Mouse (Mus musculus) midbrain, embryonic 13.5 days (tissue): Measurements from ENCODE around the gene Supt5. TPM values are rescaled to one million over a fixed set of nuclear protein-coding genes. Genes with fewer than 3 reads are reported as not detected.

Experiments used
- ATAC-seq: fragments of 200-750 bp; cut with Nextera tagmentation; 2 replicates; pipeline ENCODE4 v1.8.0; 2017; ENCODE audit warnings: mild to moderate bottlenecking, moderate TSS enrichment, moderate library complexity
- H3K27ac ChIP-seq: fragments of 300-500 bp; sonication (generic); 2 replicates; pipeline ENCODE4 v1.5.1; 2015; ENCODE audit warnings: inconsistent platforms, mild to moderate bottlenecking, moderate library complexity
- H3K27me3 ChIP-seq: fragments of 300-500 bp; sonication (generic); 2 replicates; pipeline ENCODE4 v1.6.1; 2015; ENCODE audit warnings: mild to moderate bottlenecking, inconsistent platforms
- H3K36me3 ChIP-seq: fragments of 300-500 bp; sonication (generic); 2 replicates; pipeline ENCODE4 v1.6.1; 2015; ENCODE audit warnings: mild to moderate bottlenecking, inconsistent platforms
- H3K4me1 ChIP-seq: fragments of 300-500 bp; sonication (generic); replicated peaks from 2 replicates; pipeline ENCODE4 v1.6.1; 2015; ENCODE audit warnings: inconsistent platforms
- H3K4me2 ChIP-seq: fragments of 300-500 bp; sonication (generic); replicated peaks from 2 replicates; pipeline ENCODE4 v1.6.1; 2015; ENCODE audit warnings: moderate library complexity, mild to moderate bottlenecking, inconsistent platforms
- H3K4me3 ChIP-seq: fragments of 300-500 bp; sonication (generic); replicated peaks from 2 replicates; pipeline ENCODE4 v1.5.1; 2015; ENCODE audit warnings: mild to moderate bottlenecking, inconsistent platforms
- H3K9ac ChIP-seq: fragments of 300-500 bp; sonication (generic); replicated peaks from 2 replicates; pipeline ENCODE4 v1.6.1; 2015; ENCODE audit warnings: mild to moderate bottlenecking, inconsistent platforms
- H3K9me3 ChIP-seq: fragments of 300-500 bp; sonication (generic); 2 replicates; pipeline ENCODE4 v1.6.1; 2016; ENCODE audit warnings: mild to moderate bottlenecking, inconsistent platforms
- WGBS: fragments of 180-500 bp; shearing (Covaris S2); methylation state at CpG from one replicate; pipeline ENCODE4 v1.1.7; 2015; 5-methylcytosine and 5-hydroxymethylcytosine counted together
- polyA plus RNA-seq: library from polyadenylated mRNA; unstranded; fragments of >200 nt; fragmentation: Nextera tagmentation; extraction: Ambion mirVana; gene quantifications from 2 replicates; pipeline ENCODE4 v1.2.1, GENCODE M21; 2015

Supt5 gene
- polyA plus RNA-seq, 1 experiment from 2014 or later, result 98.8 TPM

DNA sequence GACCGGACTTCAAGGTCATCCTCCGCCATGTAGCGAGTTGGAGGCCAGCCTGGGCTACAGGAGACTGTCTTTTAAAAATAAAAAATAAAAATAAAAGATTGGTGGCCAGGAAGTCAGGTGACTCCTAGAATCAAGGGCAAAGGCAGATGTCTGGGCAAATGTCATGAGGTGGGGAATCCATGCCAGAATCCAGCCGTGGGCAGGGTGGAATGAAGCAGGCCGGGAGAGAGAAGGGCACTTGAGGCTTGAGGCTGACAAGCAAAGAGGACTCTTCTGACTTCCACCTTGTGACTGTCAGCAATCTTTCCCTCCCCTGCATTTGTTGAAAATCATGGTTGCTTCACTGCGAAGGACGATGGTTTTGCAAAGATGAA is 60.3 kb downstream of the Supt5 start:
- no peak for ATAC-seq
- H3K27ac ChIP-seq, result peak overlapping the region; percentile 90; the same call in 1 of the 2 replicates

DNA sequence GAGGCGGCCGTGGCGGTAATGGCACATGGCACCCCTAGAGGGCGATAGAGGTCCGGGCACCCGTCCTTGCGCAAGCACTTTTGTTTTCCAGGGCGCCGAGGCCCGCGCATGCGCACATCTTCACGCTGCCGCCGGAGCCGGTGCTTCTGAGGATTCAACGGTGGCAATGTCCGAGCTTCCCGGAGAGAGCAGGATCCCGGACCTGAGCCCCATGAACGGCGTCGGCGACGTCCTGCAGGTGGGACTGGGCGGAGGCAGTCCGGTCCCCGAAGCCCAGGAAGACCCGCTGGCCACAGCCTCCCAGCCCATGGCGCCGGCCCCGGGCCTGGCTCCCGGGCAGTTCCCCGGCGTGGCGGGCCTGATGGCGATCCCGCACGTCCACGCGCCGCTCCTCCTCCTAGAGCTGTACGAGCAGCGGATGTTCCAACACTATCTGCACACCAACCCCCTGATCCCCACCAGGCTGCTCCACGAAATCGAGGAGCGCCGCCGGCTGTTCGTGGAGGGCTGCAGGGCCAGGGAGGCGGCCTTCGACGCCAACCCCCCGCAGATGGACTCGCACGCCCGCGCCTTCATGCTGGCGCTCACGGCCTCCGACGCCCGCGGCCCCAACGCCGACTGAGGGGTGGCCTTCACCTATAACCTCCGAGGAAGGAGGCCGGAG is 60.8 kb downstream of the Supt5 start, which contains the start of gene Eid2b:
Gene Eid2b, plus strand, starts transcription at position 125 of the 664 bp plus-strand sequence.
- Histone ChIP-seq H3K4me1 (peaks cover 20% of the 10 kb centered on the region), H3K9ac (peak within 1 kb of the TSS; percentile 92), H3K27me3 (no peaks in the 10 kb centered on the region), H3K36me3 (peaks cover 12% of the 10 kb centered on the region), H3K4me3 (peak within 1 kb of the TSS; percentile 69), H3K4me2 (peak within 1 kb of the TSS; percentile 80), H3K27ac (peak within 1 kb of the TSS; percentile 90), H3K9me3 (no peaks in the 10 kb centered on the region)
- WGBS, result 2% methylated on average over 68 of the region's 68 CpGs
- peak; percentile 87 for ATAC-seq

More for the DNA sequence above, 60.3 kb downstream of the Supt5 start:
- no peaks in the 10 kb centered on the region for H3K27me3 ChIP-seq
- H3K4me1 ChIP-seq, result peaks cover 20% of the 10 kb centered on the region
- peak overlapping the region; percentile 80 for H3K4me2 ChIP-seq
- H3K9me3 ChIP-seq, result no peaks in the 10 kb centered on the region
- peaks cover 7% of the 10 kb centered on the region for H3K36me3 ChIP-seq
- WGBS, result 94% methylated on average over 7 of the region's 7 CpGs
- peak overlapping the region; percentile 69 for H3K4me3 ChIP-seq
- peak overlapping the region; percentile 92 for H3K9ac ChIP-seq

DNA sequence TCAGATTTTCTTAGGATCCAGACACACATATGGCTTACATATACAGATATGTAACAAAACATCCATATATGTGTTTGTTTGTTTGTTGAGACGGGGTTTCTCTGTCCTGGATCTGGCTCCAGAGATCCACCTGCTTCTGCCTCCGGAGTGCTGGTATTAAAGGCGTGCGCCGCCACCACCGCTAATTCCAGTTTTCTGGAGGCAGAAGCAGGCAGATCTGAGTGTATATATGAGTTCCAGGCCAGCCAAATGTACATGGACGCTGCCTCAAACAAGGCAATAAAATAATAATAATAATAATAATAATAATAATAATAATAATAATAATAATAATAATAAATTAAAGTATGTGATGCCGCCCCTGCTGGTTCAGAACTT is 61.3 kb downstream of the Supt5 start:
- Histone ChIP-seq H3K4me3 (no peak overlapping the region; the same call in 1 of the 2 replicates), H3K4me1 (peaks cover 20% of the 10 kb centered on the region), H3K27me3 (no peaks in the 10 kb centered on the region), H3K9me3 (no peaks in the 10 kb centered on the region), H3K27ac (no peak overlapping the region), H3K36me3 (peaks cover 17% of the 10 kb centered on the region), H3K4me2 (no peak overlapping the region), H3K9ac (no peak overlapping the region)
- peak; percentile 43; the same call in 1 of the 2 replicates for ATAC-seq
- 53% methylated on average over 8 of the region's 8 CpGs for WGBS

DNA sequence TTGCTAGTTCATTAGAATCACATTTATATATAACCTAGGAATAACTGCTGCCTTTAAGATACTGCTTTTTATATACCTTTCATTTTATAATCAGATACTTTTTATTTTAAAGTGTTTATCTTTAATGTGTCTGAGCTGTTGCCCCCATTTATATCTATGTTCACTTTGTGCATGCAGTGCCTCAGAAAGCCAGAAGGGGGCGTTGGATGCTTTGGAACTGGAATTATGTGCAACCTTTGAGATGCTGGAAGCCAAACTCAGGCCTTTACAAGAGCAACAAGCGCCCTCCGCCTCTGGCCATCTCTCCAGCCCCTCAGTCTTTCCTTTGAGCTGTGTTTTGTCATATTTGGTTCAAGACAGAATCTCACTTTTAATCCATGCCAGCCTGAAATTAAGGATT is 66.8 kb downstream of the Supt5 start:
- Histone ChIP-seq H3K27ac (no peak overlapping the region), H3K9me3 (0 out of 2 replicates have a peak, but pooled peaks cover 3% of the 10 kb centered on the region), H3K36me3 (peaks cover 41% of the 10 kb centered on the region), H3K4me3 (no peak overlapping the region), H3K27me3 (no peaks in the 10 kb centered on the region), H3K4me2 (no peak overlapping the region), H3K9ac (no peak overlapping the region), H3K4me1 (peaks cover 17% of the 10 kb centered on the region)
- WGBS, result 69% methylated on average over 3 of the region's 3 CpGs
- no peak for ATAC-seq

DNA sequence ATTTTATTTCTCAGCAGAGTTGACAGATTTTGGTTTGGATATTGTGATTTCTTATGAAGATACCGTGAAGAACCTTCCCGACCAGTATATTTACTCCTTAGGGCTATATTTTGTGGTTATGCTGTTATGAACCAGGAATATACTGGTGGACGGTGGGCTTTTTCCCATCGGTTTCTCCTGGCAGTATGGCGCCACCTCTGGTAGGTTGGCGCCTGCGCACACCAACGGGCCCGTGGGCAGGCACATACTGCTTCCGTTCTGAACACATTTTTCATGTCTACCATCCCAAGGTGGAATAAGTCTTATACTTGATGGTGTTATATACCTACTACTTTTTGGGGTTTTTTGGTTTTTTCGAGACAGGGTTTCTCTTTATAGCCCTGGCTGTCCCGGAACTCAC is 69.2 kb downstream of the Supt5 start:
- WGBS, result 95% methylated on average over 12 of the region's 12 CpGs
- no peak for ATAC-seq
- peak overlapping the region; percentile 94 for H3K4me3 ChIP-seq
- peak overlapping the region; percentile 86 for H3K4me2 ChIP-seq
- no peak overlapping the region for H3K9ac ChIP-seq
- H3K36me3 ChIP-seq, result peaks cover 41% of the 10 kb centered on the region
- H3K4me1 ChIP-seq, result peaks cover 17% of the 10 kb centered on the region
- H3K27me3 ChIP-seq, result no peaks in the 10 kb centered on the region
- H3K9me3 ChIP-seq, result 0 out of 2 replicates have a peak, but pooled peaks cover 3% of the 10 kb centered on the region
- H3K27ac ChIP-seq, result no peak overlapping the region

DNA sequence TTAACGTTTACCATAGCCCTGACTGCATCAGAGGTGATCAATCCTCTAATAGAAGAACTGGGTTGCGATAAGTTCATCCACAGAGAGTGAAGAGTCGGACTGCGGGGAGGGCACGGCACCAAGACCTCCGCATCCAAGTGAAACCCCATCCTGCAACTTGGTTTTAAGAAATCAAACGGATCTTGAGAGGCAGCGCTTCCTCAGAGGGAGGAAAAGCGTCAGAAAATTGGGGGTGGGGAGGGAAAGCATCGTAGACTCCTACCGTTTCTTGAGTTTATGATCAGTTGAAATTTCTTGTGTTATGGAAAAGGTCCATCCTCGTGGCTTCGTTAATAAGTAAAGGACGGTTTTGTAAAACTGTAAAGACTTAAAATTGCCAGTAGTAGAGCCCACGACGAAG is 70.0 kb downstream of the Supt5 start:
- H3K4me3 ChIP-seq, result peak overlapping the region; percentile 94
- 0 out of 2 replicates have a peak, but pooled peaks cover 3% of the 10 kb centered on the region for H3K9me3 ChIP-seq
- H3K27ac ChIP-seq, result peak overlapping the region; percentile 97

DNA sequence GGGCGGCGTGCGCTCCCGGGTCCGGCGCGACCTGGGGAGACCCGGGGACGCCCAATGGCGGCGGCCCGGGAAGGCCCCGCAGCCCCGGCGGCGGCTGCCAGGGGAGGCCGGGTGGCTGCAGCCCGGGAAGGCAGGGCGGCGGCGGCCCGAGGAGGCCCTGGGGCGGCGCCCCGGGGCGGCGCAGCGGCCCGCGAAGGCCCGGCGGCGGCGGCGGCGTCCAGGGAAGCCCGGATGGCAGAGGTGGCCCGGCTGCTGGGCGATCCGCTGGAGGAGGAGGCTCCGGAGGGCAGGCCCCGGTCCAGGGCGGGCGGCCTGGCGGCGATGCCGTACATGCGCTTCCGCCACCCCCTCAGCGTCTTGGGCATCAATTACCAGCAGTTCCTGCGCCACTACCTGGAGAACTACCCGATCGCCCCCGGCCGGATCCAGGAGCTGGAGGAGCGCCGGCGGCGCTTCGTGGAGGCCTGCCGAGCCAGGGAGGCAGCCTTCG is 70.5 kb downstream of the Supt5 start:
- Histone ChIP-seq H3K9me3 (0 out of 2 replicates have a peak, but pooled peaks cover 3% of the 10 kb centered on the region), H3K9ac (peak overlapping the region; percentile 100), H3K27ac (peak overlapping the region; percentile 97), H3K27me3 (no peaks in the 10 kb centered on the region), H3K4me1 (peaks cover 17% of the 10 kb centered on the region), H3K4me3 (peak overlapping the region; percentile 94), H3K4me2 (peak overlapping the region; percentile 86), H3K36me3 (peaks cover 32% of the 10 kb centered on the region)
- ATAC-seq, result peak; percentile 84
- WGBS, result under 1% methylated on average over 52 of the region's 62 CpGs

More for the DNA sequence above, 70.0 kb downstream of the Supt5 start:
- ATAC-seq, result no peak
- H3K4me1 ChIP-seq, result peaks cover 17% of the 10 kb centered on the region
- H3K9ac ChIP-seq, result peak overlapping the region; percentile 100
- 29% methylated on average over 16 of the region's 16 CpGs for WGBS
- H3K36me3 ChIP-seq, result peaks cover 37% of the 10 kb centered on the region
- no peaks in the 10 kb centered on the region for H3K27me3 ChIP-seq
- peak overlapping the region; percentile 86 for H3K4me2 ChIP-seq

DNA sequence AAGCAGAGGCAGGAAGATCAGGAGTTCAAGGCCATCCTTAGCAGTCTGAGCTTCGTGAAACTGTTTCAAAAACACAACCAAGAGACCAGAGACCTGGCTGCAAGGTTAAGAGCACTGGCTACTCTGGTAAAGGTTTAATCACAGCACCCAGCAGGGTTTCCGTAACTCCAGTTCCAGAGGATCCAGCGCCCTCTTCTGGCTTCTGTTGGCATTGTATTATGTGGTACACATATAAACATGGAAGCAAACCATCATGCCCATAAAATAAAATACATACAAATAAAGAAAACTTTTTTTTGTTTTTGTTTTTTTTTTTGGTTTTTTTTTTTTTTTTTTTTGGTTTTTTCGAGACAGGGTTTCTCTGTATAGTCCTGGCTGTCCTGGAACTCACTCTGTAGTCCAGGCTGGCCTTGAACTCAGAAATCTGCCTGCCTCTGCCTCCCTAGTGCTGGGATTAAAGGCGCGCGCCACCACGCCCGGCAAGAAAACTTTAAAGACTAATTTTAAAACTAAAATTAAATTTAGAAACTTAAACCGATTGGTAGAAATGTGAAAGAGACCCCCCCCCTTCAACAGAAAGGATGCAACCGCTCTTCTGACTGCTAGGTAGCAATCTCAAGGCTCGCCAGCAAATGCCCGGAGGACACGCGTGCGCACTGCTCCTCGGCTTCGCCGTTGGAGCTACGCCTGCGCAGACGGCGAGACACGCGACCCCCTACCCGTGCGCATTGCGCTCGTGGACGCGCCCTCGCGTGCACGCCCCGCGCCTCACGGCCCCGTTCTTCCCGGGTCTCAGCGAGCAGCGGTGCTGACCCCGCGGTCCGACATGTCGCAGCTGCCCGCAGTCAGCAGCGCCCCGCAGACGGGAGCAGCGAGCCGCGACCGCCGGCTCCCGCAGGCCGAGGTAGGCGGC is 71.2 kb downstream of the Supt5 start, which contains the start of gene Eid2:
Gene Eid2, plus strand, starts transcription at position 753 of the 913 bp plus-strand sequence.
- ATAC-seq, result peak; percentile 95

DNA sequence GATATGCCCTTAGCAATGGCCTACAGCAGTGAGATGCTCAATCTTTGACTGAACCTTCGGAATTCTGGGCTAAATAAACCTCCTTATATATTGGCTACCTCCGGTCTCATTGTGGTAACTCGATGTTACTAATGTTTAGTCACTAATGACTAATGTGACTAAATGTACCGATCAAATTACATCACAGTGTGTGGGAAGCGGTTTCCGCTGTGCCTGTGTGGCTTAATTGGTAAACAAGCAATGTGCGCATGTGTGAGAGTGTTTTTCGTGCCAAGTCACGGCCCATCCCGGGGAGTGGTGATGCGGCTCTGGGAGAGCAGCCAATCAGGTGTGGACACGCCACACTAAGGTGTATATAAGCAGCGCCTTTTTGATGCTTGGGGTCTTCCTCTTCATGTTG is 73.2 kb downstream of the Supt5 start:
- no peak for ATAC-seq
- Histone ChIP-seq H3K4me3 (no peak overlapping the region), H3K36me3 (peaks cover 12% of the 10 kb centered on the region), H3K27ac (no peak overlapping the region), H3K9ac (no peak overlapping the region), H3K27me3 (no peaks in the 10 kb centered on the region), H3K4me2 (no peak overlapping the region), H3K9me3 (no peaks in the 10 kb centered on the region), H3K4me1 (peaks cover 17% of the 10 kb centered on the region)
- WGBS, result 91% methylated on average over 13 of the region's 13 CpGs

More for the DNA sequence above, 71.2 kb downstream of the Supt5 start, which contains the start of gene Eid2:
- Histone ChIP-seq H3K4me2 (peak within 1 kb of the TSS; percentile 86), H3K27ac (peak within 1 kb of the TSS; percentile 97), H3K27me3 (no peaks in the 10 kb centered on the region), H3K9ac (peak within 1 kb of the TSS; percentile 100), H3K9me3 (0 out of 2 replicates have a peak, but pooled peaks cover 3% of the 10 kb centered on the region), H3K4me3 (peak within 1 kb of the TSS; percentile 94), H3K4me1 (peaks cover 17% of the 10 kb centered on the region), H3K36me3 (peaks cover 25% of the 10 kb centered on the region)
- WGBS, result 8% methylated on average over 56 of the region's 57 CpGs
